Comparison of ENCODE assay signal across 2 mouse cellular contexts in genomic region chr4:33314150-33314549, GRCm38 (mm10). TPM values are rescaled to one million over a fixed set of nuclear protein-coding genes. Genes with fewer than 3 reads are reported as not detected.
DNase-seq lines count a peak whose midpoint lies in the region; TF ChIP-seq lines count a peak whose summit lies in the region.
"Not testable (repeated sequence)": the region's sequence is repeated elsewhere in the genome, so short reads cannot be mapped to it uniquely, and the experiment has no call there.

No protein-coding gene starts in this region.

- H3K9me3 ChIP-seq in ES-E14 (ENCODE audit: control insufficient read depth, insufficient read depth, low read depth, low read length); MEL (replicated peaks; ENCODE audit: insufficient read depth, low read length): not testable (repeated sequence)

- H3K4me3 ChIP-seq in ES-E14 (ENCODE audit: insufficient read depth in 1 of 2, low read depth in 1 of 2, low read length in 2 of 2, poor library complexity in 1 of 2, severe bottlenecking in 1 of 2); MEL (ENCODE audit: control insufficient read depth in 1 of 2, insufficient read depth in 1 of 2, low read depth in 2 of 2, low read length in 2 of 2): not testable (repeated sequence)

- H3K9ac ChIP-seq in ES-E14 (ENCODE audit: insufficient read depth, low read depth, low read length, poor library complexity, severe bottlenecking); MEL (ENCODE audit: control insufficient read depth, low read depth, low read length, poor library complexity, severe bottlenecking): not testable (repeated sequence)

- TF ChIP-seq CTCF in MEL (IDR thresholded peaks at IDR 0.05 in 2 of 3, conservative IDR thresholded peaks at IDR 0.05 in 1 of 3; ENCODE audit: control insufficient read depth in 1 of 3, insufficient read depth in 1 of 3, low read depth in 2 of 3, low read length in 3 of 3, poor library complexity in 1 of 3, severe bottlenecking in 1 of 3), result not testable (repeated sequence)

- H3K79me2 ChIP-seq in MEL (ENCODE audit: control insufficient read depth, insufficient read depth, low read length, poor library complexity), result peaks cover 59% of the 10 kb centered on the region

- not testable (repeated sequence) for TF ChIP-seq POLR2A in MEL (IDR thresholded peaks at IDR 0.05; ENCODE audit: control insufficient read depth in 1 of 2, insufficient read depth in 1 of 2, low read depth in 1 of 2, low read length in 2 of 2, poor library complexity in 1 of 2)

- H3K4me1 ChIP-seq in ES-E14 (ENCODE audit: control insufficient read depth in 2 of 2, insufficient read depth in 2 of 2, low read length in 2 of 2, poor library complexity in 1 of 2), result peaks cover 0 to 13% of the 10 kb centered on the region in 2 experiments; a peak in 3 of 4 replicates
- H3K4me1 ChIP-seq in MEL (ENCODE audit: control insufficient read depth in 1 of 2, insufficient read depth in 2 of 2, low read length in 2 of 2), result peaks cover 9 to 11% of the 10 kb centered on the region in 2 experiments

- in situ Hi-C loops in ES-E14 (cut with MboI; ENCODE audit: low sequenced_read_pairs in 2 of 2, unreplicated experiment in 2 of 2), result not testable (repeated sequence)

- TF ChIP-seq EP300 in MEL (IDR thresholded peaks at IDR 0.05; ENCODE audit: low read depth in 1 of 2, low read length in 2 of 2), result not testable (repeated sequence)

- not testable (repeated sequence) for DNase-seq in ES-E14 (ENCODE audit: low read depth, low spot score); MEL (ENCODE audit: low read depth, low spot score)

- H3K27ac ChIP-seq in ES-E14 (ENCODE audit: insufficient read depth, low read depth, low read length, poor library complexity, severe bottlenecking); MEL (ENCODE audit: control insufficient read depth, low read depth, low read length): not testable (repeated sequence)

- not testable (repeated sequence) for H3K36me3 ChIP-seq in ES-E14 (ENCODE audit: control insufficient read depth, insufficient read depth, low read length, poor library complexity, severe bottlenecking)
- H3K36me3 ChIP-seq in MEL (ENCODE audit: control insufficient read depth in 1 of 2, insufficient read depth in 2 of 2, low read length in 2 of 2), result peaks cover 5 to 18% of the 10 kb centered on the region in 2 experiments

- H3K27me3 ChIP-seq in MEL (ENCODE audit: control insufficient read depth in 1 of 2, insufficient read depth in 2 of 2, low read length in 2 of 2), result not testable (repeated sequence)

- TF ChIP-seq RAD21 in MEL (IDR thresholded peaks at IDR 0.05; ENCODE audit: low read depth, low read length), result not testable (repeated sequence)

TF ChIP-seq in ES-E14, 5 proteins besides CTCF, POLR2A, EP300 and RAD21:
- TF ChIP-seq ZNF384 (IDR thresholded peaks at IDR 0.05; ENCODE audit: low read depth, low read length), result peak; percentile 78; the same call in 1 of the 2 replicates

TF ChIP-seq in MEL, 35 proteins besides CTCF, POLR2A, EP300 and RAD21:
- TF ChIP-seq ZNF384 (IDR thresholded peaks at IDR 0.05; ENCODE audit: low read depth, low read length), result peak; percentile 57

RNA-seq across cellular contexts. Expression of gene Rngtt, which starts 4.0 kb away (rescaled TPM):
- total RNA-seq in ES-E14 (2012; rRNA removed), result 23.5 and 25.4 TPM in 2 replicates
- 13.7 and 15.0 TPM in 2 replicates for total RNA-seq in MEL (2012; rRNA removed)
- polyA plus RNA-seq in MEL (2012; ENCODE audit: insufficient read depth in 1 of 2, insufficient read length in 2 of 2, low read depth in 1 of 2, low replicate concordance in 2 of 2, missing spikeins in 1 of 2), result 10 to 100 TPM in 1 of 2 experiments, not detected in 1; 18.7 TPM

RNA-seq across cellular contexts. Expression of gene Pnrc1, which starts 24.2 kb away (rescaled TPM):
- 25.8 and 26.7 TPM in 2 replicates for total RNA-seq in ES-E14 (2012; rRNA removed)
- 7.6 and 11.8 TPM in 2 replicates for total RNA-seq in MEL (2012; rRNA removed)
- polyA plus RNA-seq in MEL (2012; ENCODE audit: insufficient read depth in 1 of 2, insufficient read length in 2 of 2, low read depth in 1 of 2, low replicate concordance in 2 of 2, missing spikeins in 1 of 2), result 10 to 100 TPM in 1 of 2 experiments, not detected in 1; 14.4 TPM
